Mouse (Mus musculus): ENCODE measurements around the gene Coq8b. TPM values are rescaled to one million over a fixed set of nuclear protein-coding genes. Genes with fewer than 3 reads are reported as not detected.
A peak's percentile ranks its signal among the peaks of the same experiment; 100 is the strongest.

Gene Coq8b
- polyA plus RNA-seq, 1 experiment from 2014 or later: 13.9 TPM

GRCm38 (mm10) chr7:27212626-27213025 lies 20.2 kb upstream of the Coq8b start:
- Histone ChIP-seq H3K36me3 (peaks cover 67% of the 10 kb centered on the region), H3K9me3 (no peaks in the 10 kb centered on the region), H3K4me1 (no peaks in the 10 kb centered on the region), H3K4me3 (no peak overlapping the region), H3K27me3 (ENCODE audit: insufficient read depth, poor library complexity, severe bottlenecking) (no peaks in the 10 kb centered on the region), H3K27ac (no peak overlapping the region)
- 73% methylated on average over 2 of the region's 2 CpGs for WGBS
- no peak for DNase-seq (ENCODE audit: low spot score)

DNA sequence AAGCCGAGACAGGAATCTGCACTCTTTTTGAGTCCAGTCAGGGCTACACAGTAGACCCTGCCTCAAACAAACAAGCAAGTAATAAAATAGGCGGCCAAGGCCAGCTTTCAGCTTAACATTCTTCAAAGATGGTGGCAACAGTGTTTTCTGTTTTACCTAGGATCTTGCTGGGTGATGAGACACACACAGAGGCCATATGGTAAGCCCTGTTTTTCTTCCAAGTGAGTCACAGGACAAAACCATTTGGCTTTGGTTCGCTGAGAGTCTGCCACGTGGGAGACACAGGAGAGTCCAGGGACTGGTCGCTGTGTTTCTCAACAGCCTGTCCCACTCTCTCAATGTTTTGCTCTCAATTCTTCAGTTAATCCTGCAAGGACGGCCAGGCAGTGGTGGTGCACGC lies 14.2 kb upstream of the Coq8b start:
- H3K36me3 ChIP-seq: peaks cover 44% of the 10 kb centered on the region
- H3K4me3 ChIP-seq: no peak overlapping the region
- 82% methylated on average over 7 of the region's 7 CpGs for WGBS
- no peaks in the 10 kb centered on the region for H3K27me3 ChIP-seq (ENCODE audit: insufficient read depth, poor library complexity, severe bottlenecking)
- no peaks in the 10 kb centered on the region for H3K9me3 ChIP-seq
- DNase-seq (ENCODE audit: low spot score): no peak
- no peaks in the 10 kb centered on the region for H3K4me1 ChIP-seq
- no peak overlapping the region for H3K27ac ChIP-seq

GRCm38 (mm10) chr7:27219937-27220336 lies 12.9 kb upstream of the Coq8b start:
- DNase-seq (ENCODE audit: low spot score): no peak
- no peak overlapping the region for H3K27ac ChIP-seq
- peaks cover 8% of the 10 kb centered on the region for H3K4me1 ChIP-seq
- 78% methylated on average over 11 of the region's 11 CpGs for WGBS
- peaks cover 35% of the 10 kb centered on the region for H3K36me3 ChIP-seq
- no peaks in the 10 kb centered on the region for H3K9me3 ChIP-seq
- H3K27me3 ChIP-seq (ENCODE audit: insufficient read depth, poor library complexity, severe bottlenecking): no peaks in the 10 kb centered on the region
- no peak overlapping the region for H3K4me3 ChIP-seq

- H3K27ac ChIP-seq: no peak overlapping the region
- H3K36me3 ChIP-seq: peaks cover 31% of the 10 kb centered on the region
- 78% methylated on average over 6 of the region's 6 CpGs for WGBS
These were observed 10.9 kb upstream of the Coq8b start for GRCm38 (mm10) chr7:27221939-27222338.

GRCm38 (mm10) chr7:27222538-27222937 lies 10.3 kb upstream of the Coq8b start:
- Histone ChIP-seq H3K27ac (no peak overlapping the region), H3K36me3 (peaks cover 26% of the 10 kb centered on the region), H3K27me3 (ENCODE audit: insufficient read depth, poor library complexity, severe bottlenecking) (no peaks in the 10 kb centered on the region), H3K9me3 (no peaks in the 10 kb centered on the region), H3K4me1 (peaks cover 34% of the 10 kb centered on the region), H3K4me3 (no peak overlapping the region)
- 69% methylated on average over 1 of the region's 1 CpGs for WGBS
- DNase-seq (ENCODE audit: low spot score): no peak

More at GRCm38 (mm10) chr7:27221939-27222338, 10.9 kb upstream of the Coq8b start:
- peaks cover 28% of the 10 kb centered on the region for H3K4me1 ChIP-seq
- no peaks in the 10 kb centered on the region for H3K27me3 ChIP-seq (ENCODE audit: insufficient read depth, poor library complexity, severe bottlenecking)
- no peak overlapping the region for H3K4me3 ChIP-seq
- no peak for DNase-seq (ENCODE audit: low spot score)
- H3K9me3 ChIP-seq: no peaks in the 10 kb centered on the region

DNA sequence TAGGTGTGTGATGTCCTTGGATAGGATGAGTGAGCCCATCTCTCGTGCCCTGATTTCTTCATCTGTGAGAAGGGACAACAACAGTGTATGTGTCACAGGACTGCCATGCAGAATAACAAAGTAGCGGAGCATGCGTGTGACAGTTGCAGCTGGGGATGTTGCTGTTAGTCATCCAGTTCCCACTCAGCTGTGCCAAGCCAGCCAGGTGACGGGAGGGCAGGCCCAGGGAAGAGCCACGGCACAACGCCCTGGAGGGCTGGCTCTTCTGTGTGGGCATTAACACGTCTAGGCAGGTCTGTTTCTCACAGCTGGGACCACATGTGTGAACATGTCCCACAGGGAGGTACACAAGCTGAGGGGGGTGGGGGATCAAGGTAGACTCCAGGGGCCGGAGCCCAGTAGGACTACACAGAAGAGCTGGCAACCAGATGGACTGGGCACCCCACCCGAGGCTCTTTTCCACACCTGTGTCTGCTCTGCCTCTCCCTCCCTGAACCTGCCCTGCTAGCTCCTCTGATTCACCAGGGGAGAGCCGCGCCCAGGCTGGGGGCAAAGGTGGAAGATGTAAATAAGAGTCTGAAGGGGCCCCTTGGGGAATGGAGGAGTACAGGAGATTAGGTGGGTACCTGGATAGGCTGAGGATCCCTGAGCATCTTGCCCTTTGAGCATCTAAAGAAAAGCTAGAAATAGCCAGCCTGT lies 7.8 kb upstream of the Coq8b start:
- H3K9me3 ChIP-seq: no peaks in the 10 kb centered on the region
- peaks cover 7% of the 10 kb centered on the region; the same call in 1 of the 2 replicates for H3K36me3 ChIP-seq
- DNase-seq (ENCODE audit: low spot score): no peak
- no peaks in the 10 kb centered on the region for H3K27me3 ChIP-seq (ENCODE audit: insufficient read depth, poor library complexity, severe bottlenecking)
- 83% methylated on average over 11 of the region's 11 CpGs for WGBS
- H3K27ac ChIP-seq: no peak overlapping the region
- 0 out of 2 replicates have a peak overlapping the region, but pooled peaks have one; percentile 5 for H3K4me3 ChIP-seq
- peaks cover 43% of the 10 kb centered on the region for H3K4me1 ChIP-seq

- H3K27me3 ChIP-seq (ENCODE audit: insufficient read depth, poor library complexity, severe bottlenecking): no peaks in the 10 kb centered on the region
- H3K4me1 ChIP-seq: peaks cover 43% of the 10 kb centered on the region
- H3K9me3 ChIP-seq: no peaks in the 10 kb centered on the region
- DNase-seq (ENCODE audit: low spot score): no peak
- WGBS: 31% methylated on average over 9 of the region's 9 CpGs
- H3K4me3 ChIP-seq: peak overlapping the region; percentile 89
- H3K27ac ChIP-seq: no peak overlapping the region
- 0 out of 2 replicates have a peak, but pooled peaks cover 5% of the 10 kb centered on the region for H3K36me3 ChIP-seq
These were observed 5.5 kb upstream of the Coq8b start for GRCm38 (mm10) chr7:27227276-27227675.

GRCm38 (mm10) chr7:27227676-27228075 lies 5.1 kb upstream of the Coq8b start:
- Histone ChIP-seq H3K9me3 (no peaks in the 10 kb centered on the region), H3K36me3 (0 out of 2 replicates have a peak, but pooled peaks cover 5% of the 10 kb centered on the region), H3K27ac (peak overlapping the region; percentile 93), H3K27me3 (ENCODE audit: insufficient read depth, poor library complexity, severe bottlenecking) (no peaks in the 10 kb centered on the region), H3K4me1 (peaks cover 46% of the 10 kb centered on the region), H3K4me3 (peak overlapping the region; percentile 89)
- WGBS: 2% methylated on average over 10 of the region's 10 CpGs
- DNase-seq (ENCODE audit: low spot score): no peak

DNA sequence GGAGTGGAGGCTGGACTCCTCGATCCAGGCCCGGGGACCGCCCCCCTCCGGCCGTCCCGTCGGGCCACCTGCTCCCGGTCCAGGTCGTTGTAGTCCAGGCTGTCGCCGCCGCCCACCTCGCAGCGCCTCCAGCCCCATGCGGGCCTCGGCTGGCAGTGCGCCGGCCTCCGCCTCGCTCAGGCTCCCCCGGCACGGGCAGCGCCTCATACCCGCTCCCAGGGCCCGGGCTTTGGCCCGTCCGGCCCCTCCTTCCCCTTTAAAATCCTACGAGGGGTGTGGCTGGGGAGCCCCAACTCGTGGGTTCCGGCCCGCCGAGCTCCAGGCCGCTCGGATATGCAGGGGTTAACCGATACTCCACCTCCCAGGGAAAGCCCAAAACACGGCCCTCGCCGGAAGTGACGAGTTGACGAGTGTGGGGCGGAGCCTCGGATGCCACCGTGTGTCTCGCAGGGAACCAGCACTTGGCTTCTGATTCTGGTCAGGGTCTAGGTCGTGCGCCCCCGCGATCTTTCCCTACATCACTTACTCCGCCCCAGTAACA lies 4.5 kb upstream of the Coq8b start, which contains the start of gene Itpkc:
TSS of gene Itpkc (minus strand) at position 381 of the 541 bp plus-strand sequence.
- H3K4me1 ChIP-seq: peaks cover 48% of the 10 kb centered on the region

GRCm38 (mm10) chr7:27228865-27229264 lies 4.0 kb upstream of the Coq8b start:
- 20% methylated on average over 6 of the region's 6 CpGs for WGBS
- no peak for DNase-seq (ENCODE audit: low spot score)

More for the DNA sequence above, 4.5 kb upstream of the Coq8b start, which contains the start of gene Itpkc:
- H3K36me3 ChIP-seq: no peaks in the 10 kb centered on the region
- WGBS: under 1% methylated on average over 49 of the region's 49 CpGs
- no peaks in the 10 kb centered on the region for H3K9me3 ChIP-seq
- no peaks in the 10 kb centered on the region for H3K27me3 ChIP-seq (ENCODE audit: insufficient read depth, poor library complexity, severe bottlenecking)
- DNase-seq (ENCODE audit: low spot score): peak; percentile 98
- H3K4me3 ChIP-seq: peak within 1 kb of the TSS; percentile 89
- peak within 1 kb of the TSS; percentile 93 for H3K27ac ChIP-seq

GRCm38 (mm10) chr7:27230781-27231180 lies 2.0 kb upstream of the Coq8b start:
- Histone ChIP-seq H3K9me3 (no peaks in the 10 kb centered on the region), H3K27me3 (ENCODE audit: insufficient read depth, poor library complexity, severe bottlenecking) (no peaks in the 10 kb centered on the region), H3K27ac (no peak overlapping the region), H3K36me3 (no peaks in the 10 kb centered on the region), H3K4me1 (peaks cover 38% of the 10 kb centered on the region), H3K4me3 (no peak overlapping the region)
- 75% methylated on average over 4 of the region's 4 CpGs for WGBS
- no peak for DNase-seq (ENCODE audit: low spot score)

More at GRCm38 (mm10) chr7:27228865-27229264, 4.0 kb upstream of the Coq8b start:
- H3K9me3 ChIP-seq: no peaks in the 10 kb centered on the region
- peak overlapping the region; percentile 89 for H3K4me3 ChIP-seq
- no peaks in the 10 kb centered on the region for H3K27me3 ChIP-seq (ENCODE audit: insufficient read depth, poor library complexity, severe bottlenecking)
- H3K27ac ChIP-seq: peak overlapping the region; percentile 93
- H3K36me3 ChIP-seq: no peaks in the 10 kb centered on the region
- H3K4me1 ChIP-seq: peaks cover 53% of the 10 kb centered on the region

- DNase-seq (ENCODE audit: low spot score): no peak
- 73% methylated on average over 7 of the region's 7 CpGs for WGBS
- no peaks in the 10 kb centered on the region for H3K36me3 ChIP-seq
- H3K4me3 ChIP-seq: no peak overlapping the region
- no peaks in the 10 kb centered on the region for H3K27me3 ChIP-seq (ENCODE audit: insufficient read depth, poor library complexity, severe bottlenecking)
- H3K9me3 ChIP-seq: no peaks in the 10 kb centered on the region
- no peak overlapping the region for H3K27ac ChIP-seq
- H3K4me1 ChIP-seq: peaks cover 28% of the 10 kb centered on the region
These were observed 1.0 kb upstream of the Coq8b start for GRCm38 (mm10) chr7:27231693-27232331.

DNA sequence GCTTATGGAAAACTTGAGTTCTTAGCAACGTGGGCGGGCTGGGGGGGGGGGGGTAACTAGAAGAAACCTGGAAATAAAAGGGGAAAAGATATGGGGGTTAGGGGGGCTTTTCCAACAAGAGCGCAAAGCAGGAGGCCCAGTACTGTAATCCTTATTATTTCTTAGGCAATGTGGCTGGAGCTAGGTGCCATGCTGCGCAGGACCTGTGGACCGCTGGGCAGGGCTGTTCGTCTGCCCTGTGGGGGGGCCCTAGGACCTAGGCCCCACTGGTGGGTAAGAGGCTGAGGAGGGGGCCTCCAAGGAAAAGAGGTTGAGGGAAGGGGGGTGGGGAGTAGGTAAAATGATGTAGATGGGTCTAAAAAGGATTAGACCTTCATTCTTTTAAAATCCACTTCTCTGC lies 477 bp downstream of the Coq8b start:
- H3K9me3 ChIP-seq: no peaks in the 10 kb centered on the region
- H3K4me1 ChIP-seq: peaks cover 16% of the 10 kb centered on the region
- 3% methylated on average over 6 of the region's 6 CpGs for WGBS
- peak overlapping the region; percentile 85 for H3K27ac ChIP-seq
- no peaks in the 10 kb centered on the region for H3K27me3 ChIP-seq (ENCODE audit: insufficient read depth, poor library complexity, severe bottlenecking)
- no peak for DNase-seq (ENCODE audit: low spot score)
- peak overlapping the region; percentile 65 for H3K4me3 ChIP-seq
- H3K36me3 ChIP-seq: no peaks in the 10 kb centered on the region

All from heart, embryonic 10.5 days (tissue).